Mouse (Mus musculus) cerebellum, adult 2 months (tissue): ENCODE data around the gene Nbl1.

Experiments used
- CTCF ChIP-seq: fragments of 200-500 bp; IDR thresholded peaks from 2 replicates; pipeline ENCODE4 v1.5.1; 2011; ENCODE audit warnings: low read depth, mild to moderate bottlenecking, control low read depth, low read length, moderate library complexity, borderline replicate concordance; ENCODE audit not compliant: insufficient read depth
- POLR2A ChIP-seq: fragments of 200-500 bp; IDR thresholded peaks from 2 replicates; pipeline ENCODE4 v1.6.1; 2011; ENCODE audit warnings: low read length, control low read depth, borderline replicate concordance; ENCODE audit not compliant: insufficient read depth

- no peak for TF ChIP-seq CTCF
- peak; percentile 87 for TF ChIP-seq POLR2A
Observed at GRCm38 (mm10) chr4:139130701-139131549, 38.1 kb upstream of the Nbl1 start, which contains the start of gene Minos1.
